Mouse (Mus musculus): ENCODE data around the gene Fkrp.

Fkrp gene

DNA sequence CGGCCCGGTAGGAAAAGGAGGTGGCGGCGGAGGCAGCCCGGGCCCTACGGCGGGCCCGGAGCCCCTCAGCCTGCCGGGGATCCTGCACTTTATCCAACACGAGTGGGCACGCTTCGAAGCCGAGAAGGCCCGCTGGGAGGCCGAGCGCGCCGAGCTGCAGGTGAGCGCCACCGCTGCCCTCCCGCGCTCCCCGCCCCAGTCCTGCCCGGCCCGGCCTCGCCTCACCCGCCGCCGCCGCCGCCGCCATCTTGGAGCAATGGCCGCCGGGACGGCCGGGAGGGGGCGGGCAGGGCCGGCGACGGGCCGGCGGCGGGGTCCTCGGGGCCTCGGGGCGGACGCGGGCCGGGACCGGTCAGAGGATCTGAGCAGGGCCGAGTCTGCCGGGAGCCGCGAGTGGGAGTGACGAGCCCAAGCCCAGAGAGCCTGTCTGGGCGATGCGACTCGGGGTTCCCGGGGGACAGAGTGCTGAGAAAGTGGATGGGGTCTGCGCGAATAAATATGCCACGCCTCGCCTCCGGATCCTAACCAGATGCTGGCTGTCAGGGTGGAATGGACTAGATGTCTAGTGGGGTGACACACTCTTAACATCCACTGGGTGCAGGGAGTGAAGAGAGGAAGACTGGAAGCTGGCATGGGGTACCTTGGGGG lies at the start of gene Fkrp:
Gene Fkrp (minus strand): TSS at position 258 of the 648 bp plus-strand sequence.
- peak; percentile 75 to 84 for DNase-seq

DNA sequence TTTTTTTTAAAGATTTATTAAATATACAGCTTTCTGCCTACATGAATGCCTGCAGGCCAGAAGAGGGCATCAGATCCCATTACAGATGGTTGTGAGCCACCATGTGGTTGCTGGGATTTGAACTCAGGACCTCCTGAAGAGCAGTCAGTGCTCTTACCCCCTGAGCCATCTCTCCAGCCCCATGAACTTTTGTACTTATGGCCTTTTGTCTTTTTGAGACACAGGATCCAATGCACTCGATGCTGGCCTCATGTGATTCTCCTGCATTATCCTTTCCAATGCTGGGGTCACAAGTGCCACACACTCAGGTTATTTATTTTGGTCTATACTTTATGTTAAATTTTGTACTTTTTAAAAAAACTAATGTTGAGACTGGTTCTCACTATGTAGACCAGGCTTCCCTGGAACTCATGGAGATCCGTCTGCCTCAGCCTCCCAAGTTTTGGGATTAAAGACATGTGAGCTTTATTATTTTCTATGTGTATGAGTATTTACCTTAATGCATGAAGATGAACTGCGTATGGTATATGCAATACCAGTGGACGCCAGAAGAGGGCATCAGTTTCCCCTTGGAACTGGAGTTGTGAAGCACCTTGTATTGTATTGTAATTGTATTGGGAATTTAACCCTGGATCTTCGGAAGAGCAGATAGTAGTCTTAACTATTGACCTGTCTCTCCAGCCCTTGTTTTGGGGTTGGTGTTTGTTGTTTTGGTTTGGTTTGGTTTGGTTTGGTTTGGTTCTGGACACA lies 43.5 kb upstream of the Fkrp start:
- peak; percentile 61 to 83 for DNase-seq

DNA sequence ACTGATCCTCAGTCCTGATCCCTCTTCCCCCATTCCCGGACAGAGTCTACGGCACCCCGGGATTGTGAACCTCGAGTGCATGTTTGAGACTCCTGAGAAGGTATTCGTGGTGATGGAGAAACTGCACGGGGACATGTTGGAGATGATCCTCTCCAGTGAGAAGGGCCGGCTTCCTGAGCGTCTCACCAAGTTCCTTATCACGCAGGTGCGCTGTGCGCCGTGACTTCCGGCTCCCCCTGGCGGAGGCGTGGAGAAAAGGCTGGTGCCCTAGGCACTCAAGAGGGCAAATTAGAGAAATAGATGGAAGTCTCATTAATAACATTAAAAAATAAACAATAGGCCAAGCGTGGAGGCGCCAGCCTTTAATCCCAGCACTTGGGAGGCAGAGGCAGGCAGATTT lies 41.8 kb upstream of the Fkrp start:
- peak; percentile 70 to 82 for DNase-seq

DNA sequence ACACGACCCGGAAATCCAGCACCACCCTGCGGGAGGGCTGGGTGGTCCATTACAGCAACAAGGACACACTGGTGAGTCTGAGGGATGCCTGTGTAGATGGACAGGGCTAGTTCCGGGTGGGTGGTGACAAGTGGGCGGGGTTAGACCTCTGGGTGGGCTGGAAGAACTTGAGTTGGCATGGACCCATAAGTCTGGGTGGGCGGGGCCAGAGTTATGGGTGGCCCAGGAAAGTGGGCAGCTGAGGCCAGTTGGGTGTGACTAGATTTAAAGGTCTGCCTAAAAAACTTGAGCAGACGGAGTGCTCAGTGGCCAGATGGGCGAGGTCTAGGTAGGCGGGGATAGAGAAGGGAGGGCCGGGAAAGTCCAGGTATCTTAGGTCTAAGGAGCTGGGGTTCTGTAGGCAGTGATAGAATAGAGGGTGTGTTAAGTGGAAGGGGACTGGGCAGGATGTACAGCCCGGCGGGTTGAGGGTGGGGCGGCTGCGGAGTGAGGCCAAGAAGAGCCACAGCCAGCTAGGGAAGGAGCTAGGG lies 36.8 kb upstream of the Fkrp start:
- DNase-seq = peak in 1 of 2 experiments; percentile 25

DNA sequence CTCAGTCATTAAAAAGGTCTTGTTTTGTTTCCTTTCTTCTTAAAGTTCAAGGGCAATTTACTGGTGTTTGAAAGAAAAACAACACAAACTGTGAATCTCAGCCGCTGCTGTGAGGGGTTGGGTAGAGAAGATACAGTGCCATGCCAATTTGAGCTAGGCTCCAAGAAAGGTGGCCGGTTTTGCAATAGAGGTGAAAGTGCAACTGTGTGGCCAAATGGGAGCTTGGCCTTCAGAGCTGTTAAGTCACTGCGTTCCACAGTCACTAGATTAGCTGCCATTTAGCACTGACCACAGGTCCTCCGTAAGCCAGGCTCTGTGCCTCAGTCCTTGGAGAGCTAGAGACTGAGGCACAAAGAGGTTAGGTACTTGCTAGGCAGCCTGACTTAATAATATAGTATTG lies 35.1 kb upstream of the Fkrp start:
- DNase-seq = no peak

DNA sequence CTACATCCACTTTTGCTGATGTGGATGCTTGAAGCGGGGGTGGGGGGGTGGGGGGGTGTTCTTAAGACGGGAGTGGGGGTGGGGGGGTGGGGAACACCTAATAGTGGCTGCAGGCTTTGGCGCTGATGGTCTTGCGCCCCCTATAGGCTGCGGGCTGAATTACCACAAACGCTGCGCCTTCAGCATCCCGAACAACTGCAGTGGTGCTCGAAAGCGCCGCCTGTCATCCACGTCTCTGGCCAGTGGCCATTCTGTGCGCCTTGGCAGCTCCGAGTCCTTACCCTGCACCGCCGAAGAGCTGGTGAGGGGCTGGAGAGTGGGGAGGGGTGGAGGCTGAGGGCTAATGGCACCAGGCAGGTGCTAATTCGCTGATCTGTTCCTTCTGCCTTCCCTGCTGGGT lies 32.0 kb upstream of the Fkrp start:
- peak; percentile 85 to 88 for DNase-seq

DNA sequence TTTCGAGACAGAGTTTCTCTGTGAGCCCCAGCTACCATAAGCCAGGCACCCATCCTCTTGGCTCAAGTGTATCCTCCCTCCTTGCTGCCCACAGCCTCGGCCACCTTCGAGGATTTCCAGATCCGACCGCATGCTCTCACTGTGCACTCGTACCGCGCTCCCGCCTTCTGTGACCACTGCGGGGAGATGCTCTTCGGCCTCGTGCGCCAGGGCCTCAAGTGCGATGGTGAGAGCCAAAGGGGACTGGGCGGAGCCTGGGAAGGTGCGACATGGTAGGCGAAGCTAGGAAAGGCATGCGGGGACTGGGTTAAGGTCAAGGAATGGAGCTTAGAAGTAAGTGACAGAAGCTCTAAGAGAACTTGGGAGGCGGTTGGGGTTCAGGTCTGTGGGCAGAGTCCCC lies 31.0 kb upstream of the Fkrp start:
- DNase-seq = peak in 1 of 2 experiments; percentile 7

DNA sequence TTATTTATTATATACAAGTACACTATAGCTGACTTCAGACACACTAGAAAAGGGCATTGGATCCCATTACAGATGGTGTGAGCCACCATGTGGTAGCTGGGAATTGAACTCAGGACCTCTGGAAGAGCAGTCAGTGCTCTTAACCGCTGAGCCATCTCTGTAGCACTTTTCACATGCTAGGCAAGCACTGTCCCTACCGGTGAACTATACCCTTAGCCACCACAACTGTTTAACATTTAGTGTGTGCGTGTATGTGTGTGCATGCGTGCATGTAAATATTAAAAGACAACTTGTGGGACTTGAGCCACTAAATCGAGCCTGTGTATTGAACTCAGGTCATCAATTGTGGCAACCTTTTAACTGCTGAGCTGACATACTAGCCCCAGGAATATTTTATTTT lies 30.2 kb upstream of the Fkrp start:
- DNase-seq = no peak

DNA sequence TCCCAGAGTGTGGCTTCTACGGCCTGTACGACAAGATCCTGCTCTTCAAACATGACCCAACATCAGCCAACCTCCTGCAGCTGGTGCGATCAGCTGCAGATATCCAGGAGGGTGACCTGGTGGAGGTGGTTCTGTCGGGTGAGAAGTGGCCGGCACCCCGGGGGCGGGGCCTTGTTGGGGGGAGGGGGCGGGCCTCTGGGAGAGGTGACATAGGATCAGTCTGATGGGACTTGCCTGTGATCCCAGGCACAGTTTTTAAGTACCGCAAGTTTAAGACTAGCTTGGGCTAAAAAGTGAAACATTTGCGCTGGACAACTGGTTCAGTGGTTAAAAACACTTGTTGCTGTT lies 29.3 kb upstream of the Fkrp start:
- peak in 1 of 2 experiments; percentile 16 for DNase-seq

DNA sequence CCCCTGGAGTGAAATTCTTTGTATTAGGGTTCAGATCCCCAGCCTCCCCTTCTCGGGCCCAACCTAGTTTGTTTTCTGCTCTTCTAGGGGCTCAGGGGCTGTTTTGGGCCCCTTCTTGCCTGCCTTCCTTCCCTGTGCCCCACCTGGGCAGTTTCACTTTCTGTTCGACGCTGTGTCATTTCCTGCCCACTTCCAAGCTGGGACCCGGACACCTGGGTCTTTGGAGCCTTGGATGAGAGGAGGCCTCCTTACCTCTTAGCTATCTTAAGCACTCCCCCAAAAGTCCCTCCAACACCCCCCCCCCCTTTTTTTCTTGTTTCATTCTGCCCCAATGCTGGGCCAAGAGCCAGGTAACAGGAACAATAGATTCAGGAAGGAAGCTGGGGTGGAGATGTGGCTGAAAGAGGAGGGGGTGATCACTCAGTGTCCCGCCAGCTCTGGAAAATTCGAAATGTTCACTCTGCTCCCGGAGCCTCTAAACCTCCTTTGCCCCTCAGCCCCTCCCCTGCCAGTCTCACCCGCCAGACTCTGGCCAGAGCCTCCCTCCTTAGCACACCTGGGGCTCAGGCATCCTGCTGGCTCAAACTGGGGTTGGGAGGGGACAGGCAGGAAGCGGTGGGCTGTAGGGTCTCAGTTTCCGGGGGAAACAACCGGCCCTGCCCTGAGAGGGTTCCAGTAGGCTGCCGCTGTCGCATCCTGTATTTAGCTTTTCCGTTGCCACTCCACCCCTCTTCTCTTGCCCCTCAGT lies 28.7 kb upstream of the Fkrp start:
- DNase-seq = peak in 1 of 2 experiments; percentile 9

DNA sequence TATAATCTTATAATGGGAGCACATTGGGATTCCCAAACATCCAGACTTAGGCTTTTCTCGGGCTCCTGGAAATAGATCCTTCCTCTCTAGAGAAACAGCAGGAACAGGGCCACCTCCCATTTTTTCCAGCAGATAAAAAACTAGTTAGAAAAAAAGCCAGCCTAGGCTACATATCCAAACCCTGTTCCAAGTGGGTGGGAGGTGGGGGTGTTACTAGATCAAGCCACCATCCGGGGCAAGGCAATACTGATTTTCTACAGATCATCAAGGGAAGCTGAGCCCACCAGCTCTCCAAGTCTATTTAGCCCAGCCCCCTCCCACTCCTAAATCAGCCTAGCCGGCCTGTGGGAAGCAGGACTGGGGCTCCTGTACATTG lies 28.2 kb upstream of the Fkrp start:
- DNase-seq = peak in 1 of 2 experiments; percentile 4

DNA sequence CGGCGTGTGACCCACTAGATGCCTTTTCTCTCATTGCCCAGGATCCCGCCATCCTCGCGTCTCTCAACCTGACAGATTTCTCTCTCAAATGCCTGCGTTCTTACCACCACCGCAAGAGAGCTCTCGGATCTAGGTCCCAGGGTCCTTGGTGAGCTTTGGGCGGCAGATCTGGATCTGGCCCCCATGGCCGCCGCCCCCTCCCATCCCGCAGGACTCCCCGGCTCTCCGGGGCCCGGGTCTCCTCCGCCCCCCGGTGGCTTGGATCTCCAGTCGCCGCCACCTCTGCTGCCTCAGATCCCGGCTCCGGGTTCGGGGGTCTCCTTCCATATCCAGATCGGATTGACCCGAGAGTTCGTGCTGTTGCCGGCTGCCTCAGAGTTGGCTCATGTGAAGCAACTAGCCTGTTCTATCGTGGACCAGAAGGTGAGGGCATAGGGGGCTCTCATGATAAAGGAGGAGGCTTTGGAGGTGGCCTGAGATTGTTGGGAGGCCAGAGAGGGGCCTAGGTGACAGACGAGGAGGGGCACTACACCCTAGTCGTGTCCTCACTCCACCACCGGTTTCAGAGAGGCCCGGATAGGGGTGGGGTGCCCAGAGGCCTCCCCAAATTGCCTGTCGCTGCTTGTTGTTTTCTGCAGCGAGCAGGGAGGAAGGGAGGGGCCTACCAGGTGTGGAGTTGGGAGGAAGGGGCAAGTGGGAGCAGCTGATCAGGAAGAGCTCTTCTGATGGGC lies 27.1 kb upstream of the Fkrp start:
- DNase-seq = peak; percentile 42

DNA sequence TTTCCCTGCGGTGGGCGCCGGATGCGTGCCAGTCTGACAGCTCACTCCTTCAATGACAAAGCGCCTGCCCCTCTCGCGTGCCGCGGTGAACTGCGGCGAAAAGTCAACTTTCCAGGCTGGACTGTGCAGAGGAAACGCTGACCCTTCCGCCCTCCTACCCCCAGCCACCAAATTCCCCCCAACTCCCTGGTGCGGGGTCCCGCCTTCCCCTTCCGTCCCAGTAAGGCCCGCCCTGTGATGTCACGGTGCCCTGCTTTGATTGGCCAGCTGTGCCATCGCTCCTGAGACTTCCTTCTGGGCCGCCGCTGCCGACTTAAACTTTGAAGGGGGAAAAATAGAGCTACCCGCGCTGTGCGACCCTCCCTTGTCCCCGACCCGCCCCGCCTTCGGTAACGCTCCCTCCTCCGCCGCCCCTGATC lies 26.1 kb upstream of the Fkrp start, which contains the start of gene Prkd2:
Gene Prkd2 (plus strand): TSS at position 258 of the 419 bp plus-strand sequence.
- DNase-seq = peak; percentile 91 to 92

DNA sequence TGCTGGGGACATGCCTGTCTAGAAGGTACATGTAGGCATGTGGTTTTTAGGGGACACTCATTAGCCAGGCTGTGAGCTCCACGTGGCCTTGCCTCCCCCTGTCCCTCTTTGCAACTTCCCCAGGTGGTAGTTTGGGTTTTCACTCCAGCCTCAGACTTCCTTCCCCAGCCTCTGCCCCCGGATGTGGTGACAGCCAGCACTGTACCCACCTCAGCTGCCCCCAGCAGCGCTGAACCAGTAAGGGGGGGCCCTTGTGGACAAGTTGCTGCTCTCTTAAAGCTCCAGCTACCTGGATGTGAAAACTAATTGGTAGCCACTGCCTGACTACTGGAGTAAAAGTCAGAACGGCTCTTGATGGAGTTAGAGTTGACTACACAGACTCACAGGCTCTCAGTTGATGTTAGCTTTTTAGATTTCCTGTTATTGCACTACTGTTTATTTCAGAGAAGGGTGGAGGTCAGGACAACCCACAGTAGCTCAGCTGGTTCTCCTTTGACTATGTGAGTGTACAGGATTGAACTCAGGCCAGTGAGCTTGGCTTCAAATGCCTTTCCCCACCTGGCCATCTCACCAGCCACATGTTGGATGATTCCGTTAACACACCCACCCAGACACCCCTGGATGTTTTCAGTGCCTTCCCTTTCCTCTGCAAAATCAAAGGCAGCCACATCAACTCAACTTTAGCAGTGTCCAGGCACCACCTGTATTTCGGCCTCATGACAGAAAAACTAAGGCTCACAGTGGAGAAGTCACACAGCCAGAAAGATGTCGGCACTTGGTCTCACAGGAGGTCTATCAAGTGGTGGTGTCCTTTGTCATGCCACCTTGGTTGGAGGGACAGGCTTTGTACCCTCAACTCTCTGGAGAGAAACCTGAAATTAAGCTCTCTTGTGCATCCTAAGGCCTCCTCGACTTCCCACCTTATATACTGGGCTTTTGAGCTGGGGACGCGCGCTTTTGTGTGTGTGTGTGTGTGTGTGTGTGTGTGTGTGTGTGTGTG lies 25.3 kb upstream of the Fkrp start:
- no peak for DNase-seq

DNA sequence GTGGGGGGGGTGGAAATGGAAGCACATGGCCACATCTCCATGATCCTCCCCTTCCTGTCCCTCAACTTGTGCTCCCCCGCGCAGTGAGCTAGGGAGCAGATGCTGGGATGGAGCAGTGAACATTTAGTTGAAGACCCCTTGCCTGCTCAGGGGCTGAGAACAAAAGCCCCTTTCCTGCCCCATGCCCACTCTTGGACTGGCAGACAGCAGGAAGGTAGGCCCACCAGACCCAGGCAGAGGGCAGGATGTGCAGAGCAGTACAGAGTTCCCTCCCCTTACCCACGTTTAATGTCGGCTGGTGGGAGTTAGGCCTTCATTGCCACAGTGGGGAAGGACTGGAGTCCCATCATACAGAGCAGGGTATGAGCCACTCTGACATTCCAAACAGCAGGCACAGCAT lies 24.5 kb upstream of the Fkrp start:
- DNase-seq = no peak

DNA sequence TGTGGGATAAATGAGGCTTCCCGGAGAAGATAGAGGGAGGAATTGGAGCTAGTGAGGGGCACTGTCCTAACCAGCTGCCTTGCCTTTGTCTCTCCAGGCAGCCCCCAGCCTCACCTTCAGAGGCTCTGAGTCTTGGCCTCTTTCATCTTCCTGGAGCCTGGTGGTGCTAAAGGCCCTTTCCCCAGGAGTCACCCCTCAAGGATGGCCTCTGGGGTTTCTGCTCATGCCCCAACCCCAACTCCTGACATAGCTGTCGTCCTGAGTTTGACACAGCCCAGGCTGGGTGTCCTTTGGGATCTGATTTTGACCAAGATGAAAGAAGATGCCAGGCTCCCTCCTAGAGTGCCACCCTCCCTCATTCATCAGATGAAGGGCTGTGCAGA lies 23.6 kb upstream of the Fkrp start:
- DNase-seq = no peak

DNA sequence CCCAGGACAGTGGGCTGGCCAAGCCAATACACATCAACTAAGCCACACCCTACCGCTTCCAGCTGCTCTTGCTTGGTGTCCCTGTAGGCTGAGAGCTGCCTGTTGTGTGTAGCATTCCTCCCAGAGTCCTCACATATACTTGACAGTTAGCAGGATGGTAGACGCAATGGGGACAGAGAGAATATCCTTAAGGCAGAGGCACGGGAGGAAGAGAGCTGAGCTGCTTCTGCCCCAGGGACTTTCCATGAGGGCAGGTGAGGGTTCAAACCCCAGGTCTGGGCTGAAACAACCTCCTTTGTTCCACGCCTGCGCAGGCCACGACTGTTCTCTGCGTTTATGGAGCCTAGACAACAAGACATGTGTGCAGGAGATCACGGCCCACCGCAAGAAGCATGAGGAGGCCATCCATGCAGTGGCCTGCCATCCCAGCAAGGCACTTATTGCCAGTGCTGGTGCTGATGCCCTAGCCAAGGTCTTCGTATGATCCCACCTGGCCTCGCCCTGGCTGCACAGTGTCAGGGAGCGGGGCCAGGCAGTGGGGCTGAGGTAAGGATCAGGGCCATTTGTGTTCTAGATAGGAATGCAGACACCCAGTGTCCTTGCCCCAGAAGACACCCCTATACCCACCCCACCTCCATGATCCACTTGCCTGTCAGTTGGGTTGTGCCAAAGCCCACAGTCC lies 23.0 kb upstream of the Fkrp start:
- DNase-seq = no peak

DNA sequence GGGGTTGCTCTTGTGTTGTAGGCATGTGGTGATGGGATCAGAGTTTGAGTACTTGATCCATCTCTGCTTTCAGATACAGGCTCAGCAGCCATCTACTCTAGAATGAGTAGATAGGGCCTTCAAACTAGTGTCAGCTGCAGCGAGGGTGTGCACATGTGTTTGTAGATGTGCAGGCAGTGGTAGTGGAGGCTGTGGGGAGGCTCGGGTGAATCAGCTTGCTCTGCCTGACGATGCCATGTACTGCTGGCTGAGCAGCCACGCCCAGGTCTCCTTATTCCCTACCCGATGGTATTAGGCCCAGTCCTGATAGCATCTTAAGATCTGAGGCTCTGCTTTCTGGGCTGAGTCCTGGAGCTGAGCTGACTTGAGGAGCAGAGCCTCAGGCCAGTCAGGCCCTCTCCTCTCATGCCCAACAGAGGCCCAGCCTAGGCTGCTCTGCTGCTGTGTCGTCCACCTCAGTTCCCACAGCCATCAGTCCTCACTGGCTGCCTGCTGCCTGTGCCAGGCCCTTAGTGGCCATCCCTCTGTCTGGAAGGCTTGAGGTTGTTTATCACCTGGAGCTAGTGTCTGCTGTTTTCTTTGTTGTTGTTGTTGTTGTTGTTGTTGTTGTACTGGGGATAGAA lies 22.4 kb upstream of the Fkrp start:
- DNase-seq = no peak

DNA sequence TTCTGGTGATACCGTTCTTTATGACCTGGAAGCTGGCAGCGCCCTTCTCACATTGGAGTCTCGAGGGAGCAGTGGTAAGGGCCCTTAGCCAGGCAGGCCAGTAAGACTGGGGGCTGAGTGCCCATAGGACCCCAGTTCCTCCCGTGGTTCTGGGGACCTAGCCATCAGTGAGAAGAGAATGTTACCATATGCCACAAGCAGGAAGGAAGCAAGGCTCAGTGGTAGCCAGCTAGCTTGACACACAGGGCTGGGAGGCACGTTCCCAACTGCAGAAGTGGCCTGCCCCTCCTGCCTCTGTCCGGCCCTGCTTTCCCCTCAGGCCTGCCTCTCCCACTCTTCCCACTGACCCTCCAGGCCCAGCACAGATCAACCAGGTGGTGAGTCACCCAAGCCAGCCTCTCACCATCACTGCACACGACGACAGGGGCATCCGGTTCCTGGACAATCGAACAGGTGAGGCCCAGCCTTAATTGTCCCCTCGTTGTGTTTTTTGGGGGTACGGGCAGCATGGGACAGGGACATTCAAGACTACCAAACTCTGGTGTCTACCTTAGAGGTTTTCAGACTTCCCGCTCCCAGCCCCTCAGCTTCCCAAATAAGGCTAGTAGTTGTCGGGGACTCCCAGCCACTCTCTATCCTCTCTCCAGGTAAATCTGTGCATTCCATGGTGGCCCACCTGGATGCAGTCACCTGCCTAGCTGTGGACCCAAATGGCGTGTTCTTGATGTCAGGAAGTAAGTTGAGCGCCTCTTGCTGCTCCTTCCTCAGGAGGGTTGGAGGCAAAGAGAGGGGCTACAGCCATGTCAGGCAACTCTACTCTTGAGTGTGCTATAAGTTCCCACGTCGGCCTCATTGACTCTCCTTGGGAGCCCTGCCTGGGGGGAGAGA lies 21.6 kb upstream of the Fkrp start:
- no peak for DNase-seq

Data from cerebellum, postnatal 25 days (tissue).